Mouse (Mus musculus) left cerebral cortex, adult 2 months (tissue): ENCODE measurements at regions not wholly inside any gene's neighbourhood (a gene's known extent, or its start where the extent isn't known, plus 50 kb on each side); places are given as distances from the start of the nearest gene placed in this dataset.

Experiments
- DNase-seq, 2 experiments: peaks; one replicate each; pipeline ENCODE4 v3.0.0; 2021 to 2022; ENCODE audit warnings: low spot score in 2 of 2, mixed read lengths in 1 of 2; ENCODE audit errors: extremely low spot score in 1 of 2
- H3K27ac ChIP-seq: fragments of 200-600 bp; 2 replicates; pipeline ENCODE4 v1.8.1; 2022
- H3K4me3 ChIP-seq: fragments of 200-600 bp; 2 replicates; pipeline ENCODE4 v1.8.1; 2022
- CTCF ChIP-seq: fragments of 200-600 bp; IDR thresholded peaks from 2 replicates; pipeline ENCODE4 v1.8.1; 2022; ENCODE audit warnings: antibody characterized with exemption, mild to moderate bottlenecking, moderate library complexity
- intact Hi-C: fragments of 180-260 bp; cut with DNase I; formaldehyde crosslinking; loops from one replicate; pipeline ENCODE4 v1.15.1; 2025

GRCm38 (mm10) chr10:93361654-93362195 is 50.8 kb upstream of the Elk3 start:
- intact Hi-C loops: loop anchor here (5.0 kb wide), 1 partner anchor 64 kb away; no protein-coding TSS in a partner anchor
- TF ChIP-seq CTCF: no peak
- no peak for DNase-seq
- Histone ChIP-seq H3K27ac (no peak overlapping the region), H3K4me3 (no peak overlapping the region)

GRCm38 (mm10) chr10:93364108-93364793 is 53.3 kb upstream of the Elk3 start:
- no peak for DNase-seq
- intact Hi-C loops: loop anchor here (5.0 kb wide), 1 partner anchor 67 kb away; no protein-coding TSS in a partner anchor
- no peak for TF ChIP-seq CTCF
- Histone ChIP-seq H3K4me3 (no peak overlapping the region), H3K27ac (no peak overlapping the region)

GRCm38 (mm10) chr10:93364881-93365280 is 53.9 kb upstream of the Elk3 start:
- TF ChIP-seq CTCF: no peak
- no peak for DNase-seq
- Histone ChIP-seq H3K4me3 (no peak overlapping the region), H3K27ac (no peak overlapping the region)
- intact Hi-C loops: loop anchor here (5.0 kb wide), 1 partner anchor 68 kb away; no protein-coding TSS in a partner anchor

- no peak for DNase-seq
- intact Hi-C loops: no loop called here
- TF ChIP-seq CTCF: no peak
- Histone ChIP-seq H3K27ac (no peak overlapping the region), H3K4me3 (no peak overlapping the region)
Observed at GRCm38 (mm10) chr10:93365318-93365717, 54.4 kb upstream of the Elk3 start.

GRCm38 (mm10) chr10:93365824-93366223 is 54.9 kb upstream of the Elk3 start:
- H3K27ac ChIP-seq: no peak overlapping the region
- intact Hi-C loops: no loop called here
- no peak overlapping the region for H3K4me3 ChIP-seq
- DNase-seq: no peak
- no peak; the same call in 1 of the 2 replicates for TF ChIP-seq CTCF

- no peak for TF ChIP-seq CTCF
- intact Hi-C loops: no loop called here
- Histone ChIP-seq H3K27ac (no peak overlapping the region), H3K4me3 (no peak overlapping the region)
- no peak for DNase-seq
Observed at GRCm38 (mm10) chr10:93369737-93370136, 58.8 kb upstream of the Elk3 start.

- H3K27ac ChIP-seq: no peak overlapping the region
- intact Hi-C loops: no loop called here
- no peak for TF ChIP-seq CTCF
- H3K4me3 ChIP-seq: no peak overlapping the region
- DNase-seq: no peak
Observed at GRCm38 (mm10) chr10:93370331-93370730, 59.4 kb upstream of the Elk3 start.

GRCm38 (mm10) chr10:93372281-93372680 is 61.3 kb upstream of the Elk3 start:
- H3K4me3 ChIP-seq: no peak overlapping the region
- no peak for TF ChIP-seq CTCF
- intact Hi-C loops: no loop called here
- DNase-seq: no peak
- no peak overlapping the region for H3K27ac ChIP-seq

- intact Hi-C loops: no loop called here
- Histone ChIP-seq H3K27ac (no peak overlapping the region), H3K4me3 (no peak overlapping the region)
- no peak for DNase-seq
- no peak for TF ChIP-seq CTCF
Observed at GRCm38 (mm10) chr10:93373265-93373664, 62.3 kb upstream of the Elk3 start.

GRCm38 (mm10) chr10:93373954-93374689 is 63.2 kb upstream of the Elk3 start:
- no peak for DNase-seq
- no peak overlapping the region for H3K4me3 ChIP-seq
- TF ChIP-seq CTCF: no peak
- no peak overlapping the region for H3K27ac ChIP-seq
- intact Hi-C loops: no loop called here

- intact Hi-C loops: no loop called here
- DNase-seq: no peak
- TF ChIP-seq CTCF: no peak
- no peak overlapping the region for H3K4me3 ChIP-seq
- no peak overlapping the region for H3K27ac ChIP-seq
Observed at GRCm38 (mm10) chr10:93374690-93374994, 63.7 kb upstream of the Elk3 start.

GRCm38 (mm10) chr10:93375007-93375711 is 64.2 kb upstream of the Elk3 start:
- H3K27ac ChIP-seq: no peak overlapping the region
- no peak for TF ChIP-seq CTCF
- intact Hi-C loops: no loop called here
- H3K4me3 ChIP-seq: no peak overlapping the region
- DNase-seq: no peak
